Mouse (Mus musculus) heart, postnatal 25 days (tissue): ENCODE data around the gene Akt2. TPM values are rescaled to one million over a fixed set of nuclear protein-coding genes. Genes with fewer than 3 reads are reported as not detected.

Experiments used
- total RNA-seq, 2 experiments: library from RNA; stranded (reverse); gene quantifications; 2 replicates each; pipeline ENCODE4 v1.2.3; 2021

Akt2 gene
- total RNA-seq, 2 experiments from 2014 or later, result 166 to 177 TPM

Other genes with a start within 250 kb of the Akt2 start
- gene Shkbp1, start 235.5 kb upstream of the Akt2 start, total RNA-seq, result 1 to 10 TPM; 6.4 to 8.2 TPM
- gene Gm20479, start 234.1 kb upstream of the Akt2 start, total RNA-seq, result not detected
- under 1 TPM; 0.08 to 0.42 TPM for gene Sptbn4, start 143.9 kb upstream of the Akt2 start, total RNA-seq
- gene Blvrb, start 143.6 kb upstream of the Akt2 start, total RNA-seq, result 10 to 100 TPM; 30.1 to 30.5 TPM
- 1 to 10 TPM; 6.4 to 8.0 TPM for gene Sertad3, start 117.8 kb upstream of the Akt2 start, total RNA-seq
- 10 to 100 TPM in 1 of 2 experiments, 1 to 10 TPM in 1; 7.9 to 13.0 TPM for gene Sertad1, start 104.6 kb upstream of the Akt2 start, total RNA-seq
- 1 to 10 TPM; 1.2 to 1.6 TPM for gene Prx, start 92.2 kb upstream of the Akt2 start, total RNA-seq
- gene Hipk4, start 68.3 kb upstream of the Akt2 start, total RNA-seq, result under 1 TPM; 0.13 to 0.17 TPM
- gene Pld3, start 38.3 kb upstream of the Akt2 start, total RNA-seq, result 10 to 100 TPM; 23.3 to 27.1 TPM
- gene 2310022A10Rik, start 38.3 kb upstream of the Akt2 start, total RNA-seq, result 10 to 100 TPM; 64.6 to 71.9 TPM
- gene Ttc9b, start 62.4 kb downstream of the Akt2 start, total RNA-seq, result not detected
- 10 to 100 TPM; 21.9 to 22.2 TPM for gene Map3k10, start 83.0 kb downstream of the Akt2 start, total RNA-seq
- gene Zfp607b, start 97.8 kb downstream of the Akt2 start, total RNA-seq, result under 1 TPM; 0.39 to 0.88 TPM
- 1 to 10 TPM; 8.2 to 8.9 TPM for gene Zfp60, start 139.8 kb downstream of the Akt2 start, total RNA-seq
- gene Zfp626, start 215.6 kb downstream of the Akt2 start, total RNA-seq, result 1 to 10 TPM; 5.5 to 6.2 TPM
- gene Zfp59, start 247.1 kb downstream of the Akt2 start, total RNA-seq, result 1 to 10 TPM; 2.6 to 3.1 TPM